ENCODE assay signal across 10 mouse cellular contexts in genomic region chr7:35948794-35949193, GRCm38 (mm10).
A peak's percentile ranks its signal among the peaks of the same experiment; 100 is the strongest.
DNase-seq lines count a peak whose midpoint lies in the region; ATAC-seq lines count a peak whose summit lies in the region.
"Had no signal": no experiment of that assay in that cellular context is flagged by ENCODE, and none has a peak within 500 bp of the region (broad histone marks: within the 10 kb centered on the region; RNA-seq: fewer than 3 reads in every experiment).

No protein-coding gene starts in this region.

- no peak overlapping the region for H3K9ac ChIP-seq in liver, embryonic 11.5 days (ENCODE audit: low read depth, low read length)
- no peak overlapping the region for H3K9ac ChIP-seq in embryonic facial prominence, embryonic 13.5 days
- H3K9ac ChIP-seq in hindbrain, embryonic 15.5 days = no peak overlapping the region
- H3K9ac ChIP-seq in midbrain, embryonic 14.5 days (replicated peaks; ENCODE audit: low read length) = 0 out of 2 replicates have a peak overlapping the region, but pooled peaks have one; percentile 2

- H3K27me3 ChIP-seq in liver, embryonic 11.5 days (replicated peaks; ENCODE audit: control insufficient read depth, insufficient read depth, low read length) = no peaks in the 10 kb centered on the region
- H3K27me3 ChIP-seq in embryonic facial prominence, embryonic 13.5 days = peaks cover 3% of the 10 kb centered on the region
- H3K27me3 ChIP-seq in hindbrain, embryonic 15.5 days = no peaks in the 10 kb centered on the region
- no peaks in the 10 kb centered on the region for H3K27me3 ChIP-seq in midbrain, embryonic 14.5 days (ENCODE audit: control insufficient read depth, insufficient read depth, low read length)

- H3K4me1 ChIP-seq in liver, embryonic 11.5 days (replicated peaks; ENCODE audit: control insufficient read depth, insufficient read depth, low read length) = peaks cover 2% of the 10 kb centered on the region; the same call in 1 of the 2 replicates
- peaks cover 8% of the 10 kb centered on the region for H3K4me1 ChIP-seq in embryonic facial prominence, embryonic 13.5 days
- H3K4me1 ChIP-seq in hindbrain, embryonic 15.5 days (replicated peaks) = peaks cover 14% of the 10 kb centered on the region
- H3K4me1 ChIP-seq in midbrain, embryonic 14.5 days (ENCODE audit: control insufficient read depth, insufficient read depth, low read length) = peaks cover 13% of the 10 kb centered on the region

- no peak for ATAC-seq in liver, embryonic 11.5 days (replicated peaks; ENCODE audit: low FRiP score)
- no peak for ATAC-seq in embryonic facial prominence, embryonic 13.5 days (ENCODE audit: insufficient number of reproducible peaks, insufficient read depth, low FRiP score, low TSS enrichment, low read depth)
- ATAC-seq in hindbrain, embryonic 15.5 days (ENCODE audit: low FRiP score, low read depth) = no peak
- ATAC-seq in midbrain, embryonic 14.5 days (ENCODE audit: low FRiP score, low TSS enrichment) = no peak

- DNase-seq in liver, embryonic 11.5 days (ENCODE audit: low spot score) = no peak
- DNase-seq in liver = no peak
- DNase-seq in midbrain, embryonic 14.5 days = peak; percentile 33
- DNase-seq in layer of hippocampus, postnatal 14 days (ENCODE audit: low spot score in 2 of 2) = no peak
- no peak for DNase-seq in spleen, adult 18-20 months
- DNase-seq in gastrocnemius, adult 8-10 months (ENCODE audit: low spot score in 2 of 2) = no peak
- DNase-seq: cerebellum, postnatal 25 days had no signal

- no peak overlapping the region for H3K27ac ChIP-seq in liver, embryonic 11.5 days (ENCODE audit: low read depth, low read length)
- no peak overlapping the region for H3K27ac ChIP-seq in embryonic facial prominence, embryonic 13.5 days
- H3K27ac ChIP-seq in hindbrain, embryonic 15.5 days (replicated peaks) = no peak overlapping the region
- no peak overlapping the region for H3K27ac ChIP-seq in midbrain, embryonic 14.5 days (replicated peaks; ENCODE audit: low read depth, low read length)

- peak overlapping the region; percentile 43 for H3K4me2 ChIP-seq in liver, embryonic 11.5 days
- peak overlapping the region; percentile 37 for H3K4me2 ChIP-seq in embryonic facial prominence, embryonic 13.5 days
- peak overlapping the region; percentile 45 for H3K4me2 ChIP-seq in hindbrain, embryonic 15.5 days
- H3K4me2 ChIP-seq in midbrain, embryonic 14.5 days (ENCODE audit: low read length) = peak overlapping the region; percentile 50

- H3K36me3 ChIP-seq in liver, embryonic 11.5 days (ENCODE audit: control insufficient read depth, insufficient read depth, low read length) = no peaks in the 10 kb centered on the region
- no peaks in the 10 kb centered on the region for H3K36me3 ChIP-seq in embryonic facial prominence, embryonic 13.5 days
- H3K36me3 ChIP-seq in hindbrain, embryonic 15.5 days = no peaks in the 10 kb centered on the region
- no peaks in the 10 kb centered on the region for H3K36me3 ChIP-seq in midbrain, embryonic 14.5 days (ENCODE audit: control insufficient read depth, insufficient read depth, low read length)

- no peak overlapping the region for H3K4me3 ChIP-seq in liver, embryonic 11.5 days (ENCODE audit: low read depth, low read length)
- H3K4me3 ChIP-seq in embryonic facial prominence, embryonic 13.5 days = no peak overlapping the region
- H3K4me3 ChIP-seq in hindbrain, embryonic 15.5 days = no peak overlapping the region
- H3K4me3 ChIP-seq in midbrain, embryonic 14.5 days (replicated peaks; ENCODE audit: low read depth, low read length) = peak overlapping the region; percentile 7
- H3K4me3 ChIP-seq: myocyte had no signal

- peaks cover 2% of the 10 kb centered on the region; the same call in 1 of the 2 replicates for H3K9me3 ChIP-seq in liver, embryonic 11.5 days (ENCODE audit: control insufficient read depth, low read length)
- 0 out of 2 replicates have a peak, but pooled peaks cover 4% of the 10 kb centered on the region for H3K9me3 ChIP-seq in embryonic facial prominence, embryonic 13.5 days
- H3K9me3 ChIP-seq in hindbrain, embryonic 15.5 days = no peaks in the 10 kb centered on the region
- no peaks in the 10 kb centered on the region for H3K9me3 ChIP-seq in midbrain, embryonic 14.5 days (ENCODE audit: control insufficient read depth, low read length)

- 35% methylated on average over 6 of the region's 6 CpGs for WGBS in liver, embryonic 11.5 days
- WGBS in embryonic facial prominence, embryonic 13.5 days = 9% methylated on average over 6 of the region's 6 CpGs
- WGBS in hindbrain, embryonic 15.5 days = 9% methylated on average over 6 of the region's 6 CpGs
- WGBS in midbrain, embryonic 14.5 days = 10% methylated on average over 6 of the region's 6 CpGs
